Mouse (Mus musculus): Measurements from ENCODE around the gene Rftn2. TPM values are rescaled to one million over a fixed set of nuclear protein-coding genes. Genes with fewer than 3 reads are reported as not detected.

Gene Rftn2
- polyA plus RNA-seq, 1 experiment from 2014 or later: 13.6 TPM

- TF ChIP-seq EP300 (IDR thresholded peaks at IDR 0.05): no peak
- TF ChIP-seq CTCF (IDR thresholded peaks at IDR 0.05): no peak
- no peak overlapping the region for H3K9ac ChIP-seq (replicated peaks; ENCODE audit: low read depth)
Measured at GRCm38 (mm10) chr1:55194064-55194915, 32.3 kb downstream of the Rftn2 start.

GRCm38 (mm10) chr1:55193316-55193715 is 33.3 kb downstream of the Rftn2 start:
- Histone ChIP-seq H3K4me3 (ENCODE audit: low read depth, low read length) (no peak overlapping the region), H3K9ac (replicated peaks; ENCODE audit: low read depth) (no peak overlapping the region), H3K4me1 (ENCODE audit: insufficient read depth, low read depth, low read length) (peaks cover 3% of the 10 kb centered on the region; the same call in 1 of the 2 replicates), H3K27me3 (replicated peaks; ENCODE audit: insufficient read depth, low read length) (no peaks in the 10 kb centered on the region), H3K9me3 (ENCODE audit: low read length) (no peaks in the 10 kb centered on the region), H3K27ac (ENCODE audit: low read length) (peak overlapping the region; percentile 11; the same call in 1 of the 2 replicates), H3K36me3 (ENCODE audit: insufficient read depth, low read length) (no peaks in the 10 kb centered on the region), H3K4me2 (replicated peaks; ENCODE audit: low read depth, low read length) (no peak overlapping the region)
- WGBS: 15% methylated on average over 2 of the region's 2 CpGs
- peak; percentile 79 for DNase-seq (ENCODE audit: low spot score)
- TF ChIP-seq CTCF (IDR thresholded peaks at IDR 0.05) (no peak), EP300 (IDR thresholded peaks at IDR 0.05) (no peak)
- ATAC-seq: peak; percentile 87

More at GRCm38 (mm10) chr1:55194064-55194915, 32.3 kb downstream of the Rftn2 start:
- no peaks in the 10 kb centered on the region for H3K9me3 ChIP-seq (ENCODE audit: low read length)
- H3K27ac ChIP-seq (ENCODE audit: low read length): no peak overlapping the region
- H3K4me1 ChIP-seq (ENCODE audit: insufficient read depth, low read depth, low read length): peaks cover 3% of the 10 kb centered on the region; the same call in 1 of the 2 replicates
- H3K4me2 ChIP-seq (replicated peaks; ENCODE audit: low read depth, low read length): no peak overlapping the region
- no peaks in the 10 kb centered on the region for H3K36me3 ChIP-seq (ENCODE audit: insufficient read depth, low read length)
- DNase-seq (ENCODE audit: low spot score): no peak
- WGBS: 75% methylated on average over 18 of the region's 19 CpGs
- no peak overlapping the region for H3K4me3 ChIP-seq (ENCODE audit: low read depth, low read length)
- ATAC-seq: no peak
- no peaks in the 10 kb centered on the region for H3K27me3 ChIP-seq (replicated peaks; ENCODE audit: insufficient read depth, low read length)

- no peaks in the 10 kb centered on the region for H3K36me3 ChIP-seq (ENCODE audit: insufficient read depth, low read length)
- H3K4me2 ChIP-seq (replicated peaks; ENCODE audit: low read depth, low read length): no peak overlapping the region
- TF ChIP-seq CTCF (IDR thresholded peaks at IDR 0.05) (peak; percentile 72), EP300 (IDR thresholded peaks at IDR 0.05) (no peak)
- WGBS: 39% methylated on average over 3 of the region's 3 CpGs
- no peaks in the 10 kb centered on the region for H3K27me3 ChIP-seq (replicated peaks; ENCODE audit: insufficient read depth, low read length)
- ATAC-seq: no peak
- H3K27ac ChIP-seq (ENCODE audit: low read length): peak overlapping the region; percentile 11
- peaks cover 3% of the 10 kb centered on the region; the same call in 1 of the 2 replicates for H3K4me1 ChIP-seq (ENCODE audit: insufficient read depth, low read depth, low read length)
- H3K9ac ChIP-seq (replicated peaks; ENCODE audit: low read depth): no peak overlapping the region
- peak; percentile 39 for DNase-seq (ENCODE audit: low spot score)
- H3K4me3 ChIP-seq (ENCODE audit: low read depth, low read length): no peak overlapping the region
- no peaks in the 10 kb centered on the region for H3K9me3 ChIP-seq (ENCODE audit: low read length)
Measured at GRCm38 (mm10) chr1:55192824-55193223, 33.8 kb downstream of the Rftn2 start.

- TF ChIP-seq CTCF (IDR thresholded peaks at IDR 0.05) (no peak), EP300 (IDR thresholded peaks at IDR 0.05) (0 out of 2 replicates have a peak, but pooled peaks have one; percentile 12)
- H3K36me3 ChIP-seq (ENCODE audit: insufficient read depth, low read length): no peaks in the 10 kb centered on the region
- no peaks in the 10 kb centered on the region for H3K27me3 ChIP-seq (replicated peaks; ENCODE audit: insufficient read depth, low read length)
- 11% methylated on average over 8 of the region's 8 CpGs for WGBS
- 0 out of 2 replicates have a peak overlapping the region, but pooled peaks have one; percentile 23 for H3K9ac ChIP-seq (replicated peaks; ENCODE audit: low read depth)
- H3K27ac ChIP-seq (ENCODE audit: low read length): peak overlapping the region; percentile 11; the same call in 1 of the 2 replicates
- DNase-seq (ENCODE audit: low spot score): peak; percentile 71
- ATAC-seq: peak; percentile 74
- no peaks in the 10 kb centered on the region for H3K9me3 ChIP-seq (ENCODE audit: low read length)
- H3K4me2 ChIP-seq (replicated peaks; ENCODE audit: low read depth, low read length): peak overlapping the region; percentile 42; the same call in 1 of the 2 replicates
- H3K4me3 ChIP-seq (ENCODE audit: low read depth, low read length): 0 out of 2 replicates have a peak overlapping the region, but pooled peaks have one; percentile 0
- peaks cover 3% of the 10 kb centered on the region; the same call in 1 of the 2 replicates for H3K4me1 ChIP-seq (ENCODE audit: insufficient read depth, low read depth, low read length)
Measured at GRCm38 (mm10) chr1:55192015-55192414, 34.6 kb downstream of the Rftn2 start.

- 33% methylated on average over 11 of the region's 11 CpGs for WGBS
- H3K4me3 ChIP-seq (ENCODE audit: low read depth, low read length): no peak overlapping the region
Measured at GRCm38 (mm10) chr1:55186592-55187210, 39.9 kb downstream of the Rftn2 start.

GRCm38 (mm10) chr1:55185718-55186117 is 40.9 kb downstream of the Rftn2 start:
- Histone ChIP-seq H3K4me1 (ENCODE audit: insufficient read depth, low read depth, low read length) (no peaks in the 10 kb centered on the region), H3K9me3 (ENCODE audit: low read length) (no peaks in the 10 kb centered on the region), H3K27ac (ENCODE audit: low read length) (no peak overlapping the region), H3K27me3 (replicated peaks; ENCODE audit: insufficient read depth, low read length) (no peaks in the 10 kb centered on the region), H3K9ac (replicated peaks; ENCODE audit: low read depth) (no peak overlapping the region), H3K4me2 (replicated peaks; ENCODE audit: low read depth, low read length) (no peak overlapping the region), H3K4me3 (ENCODE audit: low read depth, low read length) (no peak overlapping the region), H3K36me3 (ENCODE audit: insufficient read depth, low read length) (no peaks in the 10 kb centered on the region)
- no peak for ATAC-seq
- WGBS: 81% methylated on average over 6 of the region's 6 CpGs
- TF ChIP-seq EP300 (IDR thresholded peaks at IDR 0.05) (no peak), CTCF (IDR thresholded peaks at IDR 0.05) (peak; percentile 50)
- DNase-seq (ENCODE audit: low spot score): no peak

More at GRCm38 (mm10) chr1:55186592-55187210, 39.9 kb downstream of the Rftn2 start:
- Histone ChIP-seq H3K9me3 (ENCODE audit: low read length) (no peaks in the 10 kb centered on the region), H3K9ac (replicated peaks; ENCODE audit: low read depth) (no peak overlapping the region), H3K27me3 (replicated peaks; ENCODE audit: insufficient read depth, low read length) (no peaks in the 10 kb centered on the region), H3K27ac (ENCODE audit: low read length) (no peak overlapping the region), H3K4me1 (ENCODE audit: insufficient read depth, low read depth, low read length) (no peaks in the 10 kb centered on the region), H3K4me2 (replicated peaks; ENCODE audit: low read depth, low read length) (no peak overlapping the region), H3K36me3 (ENCODE audit: insufficient read depth, low read length) (no peaks in the 10 kb centered on the region)
- ATAC-seq (no peak), DNase-seq (ENCODE audit: low spot score) (no peak)
- TF ChIP-seq CTCF (IDR thresholded peaks at IDR 0.05) (no peak), EP300 (IDR thresholded peaks at IDR 0.05) (no peak)

Data from lung, postnatal 0 days (tissue).